Mouse (Mus musculus) ES-E14 (cell line): ENCODE data around the gene Olfr344.

Source experiments
- HCFC1 ChIP-seq: IDR thresholded peaks from 2 replicates; pipeline ENCODE4 v1.6.1; 2012; ENCODE audit warnings: low read length, inconsistent platforms, borderline replicate concordance; ENCODE audit not compliant: insufficient read depth
- MAFK ChIP-seq: IDR thresholded peaks from 2 replicates; pipeline ENCODE4 v1.6.1; 2014; ENCODE audit warnings: mild to moderate bottlenecking, low read depth, low read length, inconsistent platforms; ENCODE audit not compliant: insufficient read depth
- ZC3H11A ChIP-seq: IDR thresholded peaks from 2 replicates; pipeline ENCODE4 v1.6.1; 2012; ENCODE audit warnings: low read depth, mild to moderate bottlenecking, inconsistent platforms, low read length, borderline replicate concordance
- ZNF384 ChIP-seq: IDR thresholded peaks from 2 replicates; pipeline ENCODE4 v1.6.1; 2012; ENCODE audit warnings: low read depth, low read length, inconsistent platforms

GRCm38 (mm10) chr2:36524698-36525097, 41.8 kb upstream of the Olfr344 start, which contains the start of gene Olfr342:
- TF ChIP-seq ZC3H11A, result no peak
- TF ChIP-seq ZNF384, result no peak
- no peak for TF ChIP-seq MAFK
- no peak for TF ChIP-seq HCFC1
